Mouse (Mus musculus): ENCODE measurements around the gene Chst8. TPM values are rescaled to one million over a fixed set of nuclear protein-coding genes. Genes with fewer than 3 reads are reported as not detected.

Gene Chst8
- polyA plus RNA-seq, 1 experiment from 2014 or later = 3.9 TPM

GRCm38 (mm10) chr7:34709111-34709510 lies 103.4 kb downstream of the Chst8 start:
- WGBS = 79% methylated on average over 4 of the region's 4 CpGs
- no peak for ATAC-seq
- peaks cover 7% of the 10 kb centered on the region; the same call in 1 of the 2 replicates for H3K4me1 ChIP-seq (ENCODE audit: control insufficient read depth, insufficient read depth, low read length)
- no peaks in the 10 kb centered on the region for H3K9me3 ChIP-seq (ENCODE audit: control insufficient read depth, low read length)
- H3K4me2 ChIP-seq (ENCODE audit: low read depth, low read length) = no peak overlapping the region
- H3K36me3 ChIP-seq (ENCODE audit: control insufficient read depth, insufficient read depth, low read length) = no peaks in the 10 kb centered on the region
- H3K27ac ChIP-seq (ENCODE audit: low read length) = no peak overlapping the region
- no peaks in the 10 kb centered on the region for H3K27me3 ChIP-seq (replicated peaks; ENCODE audit: control insufficient read depth, insufficient read depth, low read length)
- no peak overlapping the region for H3K9ac ChIP-seq (ENCODE audit: low read depth, low read length)
- H3K4me3 ChIP-seq (ENCODE audit: low read length) = no peak overlapping the region

- Histone ChIP-seq H3K9ac (ENCODE audit: low read depth, low read length) (no peak overlapping the region), H3K4me1 (ENCODE audit: control insufficient read depth, insufficient read depth, low read length) (peaks cover 12% of the 10 kb centered on the region), H3K27me3 (replicated peaks; ENCODE audit: control insufficient read depth, insufficient read depth, low read length) (no peaks in the 10 kb centered on the region), H3K27ac (ENCODE audit: low read length) (no peak overlapping the region), H3K4me2 (ENCODE audit: low read depth, low read length) (no peak overlapping the region), H3K36me3 (ENCODE audit: control insufficient read depth, insufficient read depth, low read length) (no peaks in the 10 kb centered on the region), H3K9me3 (ENCODE audit: control insufficient read depth, low read length) (no peaks in the 10 kb centered on the region), H3K4me3 (ENCODE audit: low read length) (no peak overlapping the region)
- WGBS = 29% methylated on average over 4 of the region's 4 CpGs
- peak; percentile 92 for ATAC-seq
Measured at GRCm38 (mm10) chr7:34704401-34704800, 108.1 kb downstream of the Chst8 start.

GRCm38 (mm10) chr7:34703437-34703836 lies 109.1 kb downstream of the Chst8 start:
- ATAC-seq = no peak
- Histone ChIP-seq H3K27me3 (replicated peaks; ENCODE audit: control insufficient read depth, insufficient read depth, low read length) (no peaks in the 10 kb centered on the region), H3K9ac (ENCODE audit: low read depth, low read length) (no peak overlapping the region), H3K4me3 (ENCODE audit: low read length) (no peak overlapping the region), H3K4me1 (ENCODE audit: control insufficient read depth, insufficient read depth, low read length) (peaks cover 12% of the 10 kb centered on the region), H3K4me2 (ENCODE audit: low read depth, low read length) (no peak overlapping the region), H3K36me3 (ENCODE audit: control insufficient read depth, insufficient read depth, low read length) (no peaks in the 10 kb centered on the region), H3K9me3 (ENCODE audit: control insufficient read depth, low read length) (no peaks in the 10 kb centered on the region), H3K27ac (ENCODE audit: low read length) (no peak overlapping the region)
- 55% methylated on average over 4 of the region's 4 CpGs for WGBS

GRCm38 (mm10) chr7:34702718-34703351 lies 109.7 kb downstream of the Chst8 start:
- 11% methylated on average over 11 of the region's 11 CpGs for WGBS
- 0 out of 2 replicates have a peak, but pooled peaks have one; percentile 16 for ATAC-seq

DNA sequence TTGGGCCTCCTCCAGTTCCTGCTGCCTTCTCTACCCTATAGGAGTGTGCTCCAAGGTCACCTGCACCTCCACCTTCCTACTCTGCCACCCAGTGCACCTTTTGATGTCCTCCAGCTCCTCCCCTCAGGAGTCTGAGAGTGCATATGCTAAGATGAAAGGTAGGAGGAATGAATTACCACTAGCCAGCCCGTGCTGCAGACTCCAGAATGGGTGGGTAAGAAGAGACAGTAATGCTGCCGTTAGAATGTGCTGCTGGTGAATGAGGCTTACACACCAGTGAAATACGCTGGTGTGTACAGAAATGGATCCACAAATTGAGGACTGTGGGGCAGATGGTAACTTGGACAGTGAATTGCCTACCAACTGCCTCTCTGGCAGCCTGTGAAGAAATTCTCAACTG lies 112.6 kb downstream of the Chst8 start:
- Histone ChIP-seq H3K4me2 (ENCODE audit: low read depth, low read length) (no peak overlapping the region), H3K27me3 (replicated peaks; ENCODE audit: control insufficient read depth, insufficient read depth, low read length) (no peaks in the 10 kb centered on the region), H3K9ac (ENCODE audit: low read depth, low read length) (no peak overlapping the region), H3K36me3 (ENCODE audit: control insufficient read depth, insufficient read depth, low read length) (no peaks in the 10 kb centered on the region), H3K9me3 (ENCODE audit: control insufficient read depth, low read length) (no peaks in the 10 kb centered on the region), H3K4me3 (ENCODE audit: low read length) (no peak overlapping the region), H3K27ac (ENCODE audit: low read length) (no peak overlapping the region), H3K4me1 (ENCODE audit: control insufficient read depth, insufficient read depth, low read length) (peaks cover 8% of the 10 kb centered on the region)
- ATAC-seq = no peak
- WGBS = 71% methylated on average over 3 of the region's 3 CpGs

More at GRCm38 (mm10) chr7:34702718-34703351, 109.7 kb downstream of the Chst8 start:
- no peak overlapping the region for H3K9ac ChIP-seq (ENCODE audit: low read depth, low read length)
- H3K27ac ChIP-seq (ENCODE audit: low read length) = no peak overlapping the region
- H3K36me3 ChIP-seq (ENCODE audit: control insufficient read depth, insufficient read depth, low read length) = no peaks in the 10 kb centered on the region
- H3K9me3 ChIP-seq (ENCODE audit: control insufficient read depth, low read length) = no peaks in the 10 kb centered on the region
- peaks cover 12% of the 10 kb centered on the region for H3K4me1 ChIP-seq (ENCODE audit: control insufficient read depth, insufficient read depth, low read length)
- H3K4me2 ChIP-seq (ENCODE audit: low read depth, low read length) = no peak overlapping the region
- H3K4me3 ChIP-seq (ENCODE audit: low read length) = no peak overlapping the region
- H3K27me3 ChIP-seq (replicated peaks; ENCODE audit: control insufficient read depth, insufficient read depth, low read length) = no peaks in the 10 kb centered on the region

GRCm38 (mm10) chr7:34698221-34698620 lies 114.3 kb downstream of the Chst8 start:
- Histone ChIP-seq H3K27ac (ENCODE audit: low read length) (no peak overlapping the region), H3K36me3 (ENCODE audit: control insufficient read depth, insufficient read depth, low read length) (no peaks in the 10 kb centered on the region), H3K4me2 (ENCODE audit: low read depth, low read length) (no peak overlapping the region), H3K27me3 (replicated peaks; ENCODE audit: control insufficient read depth, insufficient read depth, low read length) (no peaks in the 10 kb centered on the region), H3K4me3 (ENCODE audit: low read length) (no peak overlapping the region), H3K9ac (ENCODE audit: low read depth, low read length) (no peak overlapping the region), H3K9me3 (ENCODE audit: control insufficient read depth, low read length) (no peaks in the 10 kb centered on the region), H3K4me1 (ENCODE audit: control insufficient read depth, insufficient read depth, low read length) (0 out of 2 replicates have a peak, but pooled peaks cover 2% of the 10 kb centered on the region)
- no peak for ATAC-seq
- WGBS = 79% methylated on average over 9 of the region's 9 CpGs

GRCm38 (mm10) chr7:34696086-34696485 lies 116.4 kb downstream of the Chst8 start:
- H3K27ac ChIP-seq (ENCODE audit: low read length) = no peak overlapping the region
- no peak overlapping the region for H3K4me2 ChIP-seq (ENCODE audit: low read depth, low read length)
- H3K9ac ChIP-seq (ENCODE audit: low read depth, low read length) = no peak overlapping the region
- WGBS = 73% methylated on average over 9 of the region's 9 CpGs
- no peak overlapping the region for H3K4me3 ChIP-seq (ENCODE audit: low read length)
- ATAC-seq = no peak
- no peaks in the 10 kb centered on the region for H3K27me3 ChIP-seq (replicated peaks; ENCODE audit: control insufficient read depth, insufficient read depth, low read length)
- no peaks in the 10 kb centered on the region for H3K4me1 ChIP-seq (ENCODE audit: control insufficient read depth, insufficient read depth, low read length)
- H3K36me3 ChIP-seq (ENCODE audit: control insufficient read depth, insufficient read depth, low read length) = no peaks in the 10 kb centered on the region
- H3K9me3 ChIP-seq (ENCODE audit: control insufficient read depth, low read length) = no peaks in the 10 kb centered on the region

- Histone ChIP-seq H3K4me1 (ENCODE audit: control insufficient read depth, insufficient read depth, low read length) (no peaks in the 10 kb centered on the region), H3K27ac (ENCODE audit: low read length) (no peak overlapping the region), H3K27me3 (replicated peaks; ENCODE audit: control insufficient read depth, insufficient read depth, low read length) (no peaks in the 10 kb centered on the region), H3K9me3 (ENCODE audit: control insufficient read depth, low read length) (no peaks in the 10 kb centered on the region), H3K4me2 (ENCODE audit: low read depth, low read length) (no peak overlapping the region), H3K36me3 (ENCODE audit: control insufficient read depth, insufficient read depth, low read length) (no peaks in the 10 kb centered on the region), H3K4me3 (ENCODE audit: low read length) (no peak overlapping the region), H3K9ac (ENCODE audit: low read depth, low read length) (no peak overlapping the region)
- ATAC-seq = no peak
- 62% methylated on average over 9 of the region's 9 CpGs for WGBS
Measured at GRCm38 (mm10) chr7:34694898-34695297, 117.6 kb downstream of the Chst8 start.

DNA sequence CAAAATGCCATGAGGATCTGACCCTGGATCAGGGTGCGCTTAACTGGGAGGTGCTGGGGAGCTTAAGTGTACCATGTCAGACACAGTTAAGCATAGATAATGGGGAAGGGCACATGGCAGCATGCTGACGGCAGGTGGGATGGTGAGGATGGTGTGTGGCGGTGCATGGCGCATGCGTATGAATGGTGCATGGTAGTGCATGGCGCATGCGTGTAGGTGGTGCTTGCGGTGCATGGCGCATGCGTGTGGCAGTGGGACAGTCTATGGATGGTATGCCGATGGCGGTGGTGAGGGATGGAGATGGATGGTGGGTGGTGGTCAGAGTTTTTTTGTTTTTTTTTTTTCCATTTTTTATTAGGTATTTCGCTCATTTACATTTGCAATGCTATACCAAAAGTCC lies 118.6 kb downstream of the Chst8 start:
- Histone ChIP-seq H3K9ac (ENCODE audit: low read depth, low read length) (no peak overlapping the region), H3K4me1 (ENCODE audit: control insufficient read depth, insufficient read depth, low read length) (peaks cover 7% of the 10 kb centered on the region), H3K4me3 (ENCODE audit: low read length) (no peak overlapping the region), H3K9me3 (ENCODE audit: control insufficient read depth, low read length) (no peaks in the 10 kb centered on the region), H3K36me3 (ENCODE audit: control insufficient read depth, insufficient read depth, low read length) (no peaks in the 10 kb centered on the region), H3K27me3 (replicated peaks; ENCODE audit: control insufficient read depth, insufficient read depth, low read length) (no peaks in the 10 kb centered on the region), H3K4me2 (ENCODE audit: low read depth, low read length) (no peak overlapping the region), H3K27ac (ENCODE audit: low read length) (no peak overlapping the region)
- 96% methylated on average over 13 of the region's 13 CpGs for WGBS
- ATAC-seq = no peak

DNA sequence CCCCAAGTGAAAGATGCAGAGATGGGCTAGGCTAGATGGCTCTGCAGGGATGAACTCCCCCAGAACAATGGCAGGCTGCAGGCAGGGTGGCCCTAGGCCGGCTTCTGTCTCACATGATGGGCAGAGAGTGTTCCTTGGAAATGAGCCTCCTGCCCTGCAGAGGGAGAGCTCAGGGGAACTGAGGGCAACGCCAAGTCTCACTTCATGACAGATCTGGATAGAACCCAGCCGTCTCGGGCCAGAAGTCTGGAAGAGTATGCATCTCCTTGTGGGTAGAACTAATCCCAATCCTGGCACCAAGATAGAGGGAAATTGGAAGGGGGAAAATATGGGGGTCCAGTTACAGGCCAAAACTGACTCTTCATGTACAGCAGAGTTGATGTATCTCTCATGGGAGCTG lies 119.4 kb downstream of the Chst8 start:
- 78% methylated on average over 4 of the region's 4 CpGs for WGBS
- Histone ChIP-seq H3K4me2 (ENCODE audit: low read depth, low read length) (no peak overlapping the region), H3K27me3 (replicated peaks; ENCODE audit: control insufficient read depth, insufficient read depth, low read length) (no peaks in the 10 kb centered on the region)

More for the DNA sequence above, 119.4 kb downstream of the Chst8 start:
- Histone ChIP-seq H3K9me3 (ENCODE audit: control insufficient read depth, low read length) (no peaks in the 10 kb centered on the region), H3K36me3 (ENCODE audit: control insufficient read depth, insufficient read depth, low read length) (no peaks in the 10 kb centered on the region), H3K4me1 (ENCODE audit: control insufficient read depth, insufficient read depth, low read length) (peaks cover 11% of the 10 kb centered on the region), H3K27ac (ENCODE audit: low read length) (no peak overlapping the region), H3K4me3 (ENCODE audit: low read length) (no peak overlapping the region), H3K9ac (ENCODE audit: low read depth, low read length) (no peak overlapping the region)
- ATAC-seq = no peak
